Mouse (Mus musculus): Measurements from ENCODE around the gene Chrne. TPM values are rescaled to one million over a fixed set of nuclear protein-coding genes. Genes with fewer than 3 reads are reported as not detected.

Chrne gene
- polyA plus RNA-seq, 1 experiment from 2014 or later, result not detected

DNA sequence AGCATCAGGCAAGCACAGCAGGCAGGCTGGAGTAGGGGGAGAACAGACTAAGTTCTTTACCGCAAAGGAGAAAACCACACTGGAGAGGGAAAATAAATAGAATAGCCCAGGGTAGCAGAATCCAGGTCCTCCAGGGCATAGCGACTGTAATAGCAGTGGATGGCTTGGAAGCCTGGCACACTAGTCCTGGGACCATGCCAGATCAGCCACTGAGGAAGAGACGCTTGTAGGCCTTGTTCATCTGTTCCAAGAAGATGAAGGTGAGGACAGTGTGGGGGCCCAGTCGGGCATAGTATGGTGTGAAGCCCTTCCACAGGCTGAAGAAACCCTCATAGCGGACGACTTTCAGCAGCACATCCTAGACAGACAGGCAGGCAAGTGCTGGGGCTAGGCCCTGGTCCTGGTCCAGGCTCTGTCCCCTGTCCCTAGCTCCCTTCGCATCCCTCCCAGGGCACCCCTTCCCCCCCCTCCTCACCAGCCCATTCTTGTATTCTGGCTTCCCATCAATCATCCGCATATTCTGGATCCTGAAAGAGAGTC lies 25.6 kb upstream of the Chrne start:
- Histone ChIP-seq H3K9ac (replicated peaks; ENCODE audit: low read length) (no peak overlapping the region), H3K9me3 (replicated peaks; ENCODE audit: control insufficient read depth, low read length) (no peaks in the 10 kb centered on the region), H3K27me3 (ENCODE audit: control insufficient read depth, insufficient read depth, low read length) (no peaks in the 10 kb centered on the region), H3K27ac (replicated peaks; ENCODE audit: low read depth, low read length) (no peak overlapping the region), H3K4me2 (ENCODE audit: low read depth, low read length) (no peak overlapping the region), H3K4me3 (ENCODE audit: low read depth, low read length) (no peak overlapping the region), H3K36me3 (replicated peaks; ENCODE audit: control insufficient read depth, insufficient read depth, low read depth, low read length) (peaks cover 2% of the 10 kb centered on the region), H3K4me1 (ENCODE audit: control insufficient read depth, insufficient read depth, low read length) (peaks cover 2% of the 10 kb centered on the region; the same call in 1 of the 2 replicates)
- 96% methylated on average over 8 of the region's 8 CpGs for WGBS
- no peak for ATAC-seq (replicated peaks; ENCODE audit: insufficient number of reproducible peaks, low FRiP score, low TSS enrichment, low read depth)
- no peak for DNase-seq (ENCODE audit: low spot score)

DNA sequence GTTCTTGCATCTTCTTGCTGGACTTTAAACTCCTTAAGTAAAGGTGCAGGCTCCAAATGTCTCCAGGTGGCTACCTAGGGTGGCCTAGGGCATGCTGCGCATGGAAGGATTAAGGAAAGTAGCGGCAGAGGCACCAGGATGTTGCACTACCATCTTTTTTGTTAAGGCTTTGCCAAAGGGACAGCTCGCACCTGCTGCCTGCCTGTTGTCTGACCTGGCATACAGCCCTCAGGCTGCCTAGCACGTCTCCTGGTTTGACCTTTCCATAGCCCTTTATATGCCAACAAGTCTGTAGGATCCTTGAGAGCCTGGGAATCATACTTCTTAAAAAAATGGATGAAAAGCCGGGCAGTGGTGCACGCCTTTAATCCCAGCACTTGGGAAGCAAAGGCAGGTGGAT lies 24.0 kb upstream of the Chrne start:
- H3K4me2 ChIP-seq (ENCODE audit: low read depth, low read length), result no peak overlapping the region
- H3K4me1 ChIP-seq (ENCODE audit: control insufficient read depth, insufficient read depth, low read length), result peaks cover 2% of the 10 kb centered on the region; the same call in 1 of the 2 replicates
- H3K4me3 ChIP-seq (ENCODE audit: low read depth, low read length), result no peak overlapping the region
- H3K9me3 ChIP-seq (replicated peaks; ENCODE audit: control insufficient read depth, low read length), result no peaks in the 10 kb centered on the region
- no peaks in the 10 kb centered on the region for H3K27me3 ChIP-seq (ENCODE audit: control insufficient read depth, insufficient read depth, low read length)
- ATAC-seq (replicated peaks; ENCODE audit: insufficient number of reproducible peaks, low FRiP score, low TSS enrichment, low read depth) (no peak), DNase-seq (ENCODE audit: low spot score) (no peak)
- 95% methylated on average over 6 of the region's 6 CpGs for WGBS
- H3K36me3 ChIP-seq (replicated peaks; ENCODE audit: control insufficient read depth, insufficient read depth, low read depth, low read length), result no peaks in the 10 kb centered on the region; the same call in none of the 2 replicates
- H3K27ac ChIP-seq (replicated peaks; ENCODE audit: low read depth, low read length), result no peak overlapping the region
- no peak overlapping the region for H3K9ac ChIP-seq (replicated peaks; ENCODE audit: low read length)

DNA sequence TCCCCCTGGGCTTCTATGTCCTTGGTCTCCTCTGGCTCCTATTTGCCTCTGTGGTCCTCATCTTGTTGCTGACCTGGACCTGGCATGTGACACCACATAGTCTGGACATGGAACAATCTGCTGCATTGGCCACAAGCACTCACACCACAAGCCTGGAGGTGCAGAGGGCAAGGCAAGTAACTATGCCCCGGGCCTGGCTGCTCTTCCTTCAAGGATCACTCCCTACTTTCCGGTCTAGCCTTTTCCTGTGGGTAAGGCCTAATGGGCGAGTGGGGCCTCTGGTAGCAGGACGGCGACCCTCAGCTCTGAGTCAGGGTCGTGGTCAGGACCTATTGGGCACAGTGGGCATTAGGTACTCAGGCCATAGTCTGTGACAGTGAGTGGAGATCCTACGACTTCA lies 22.2 kb upstream of the Chrne start:
- 79% methylated on average over 7 of the region's 7 CpGs for WGBS
- Histone ChIP-seq H3K4me2 (ENCODE audit: low read depth, low read length) (no peak overlapping the region), H3K9ac (replicated peaks; ENCODE audit: low read length) (no peak overlapping the region), H3K27ac (replicated peaks; ENCODE audit: low read depth, low read length) (no peak overlapping the region), H3K27me3 (ENCODE audit: control insufficient read depth, insufficient read depth, low read length) (no peaks in the 10 kb centered on the region), H3K4me1 (ENCODE audit: control insufficient read depth, insufficient read depth, low read length) (no peaks in the 10 kb centered on the region; the same call in 1 of the 2 replicates), H3K4me3 (ENCODE audit: low read depth, low read length) (no peak overlapping the region), H3K9me3 (replicated peaks; ENCODE audit: control insufficient read depth, low read length) (no peaks in the 10 kb centered on the region), H3K36me3 (replicated peaks; ENCODE audit: control insufficient read depth, insufficient read depth, low read depth, low read length) (no peaks in the 10 kb centered on the region; the same call in none of the 2 replicates)
- DNase-seq (ENCODE audit: low spot score) (no peak), ATAC-seq (replicated peaks; ENCODE audit: insufficient number of reproducible peaks, low FRiP score, low TSS enrichment, low read depth) (no peak)

DNA sequence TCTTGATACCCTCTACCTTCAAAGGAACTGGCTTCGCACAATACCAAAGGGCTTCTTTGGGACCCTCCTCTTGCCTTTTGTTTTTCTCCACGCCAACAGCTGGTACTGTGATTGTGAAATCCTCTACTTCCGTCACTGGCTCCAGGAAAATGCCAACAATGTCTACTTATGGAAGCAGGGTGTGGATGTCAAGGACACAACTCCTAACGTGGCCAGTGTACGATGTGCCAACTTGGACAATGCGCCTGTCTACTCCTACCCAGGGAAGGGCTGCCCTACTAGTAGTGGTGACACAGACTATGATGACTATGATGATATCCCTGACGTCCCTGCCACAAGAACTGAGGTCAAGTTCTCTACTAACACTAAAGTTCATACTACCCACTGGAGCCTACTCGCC lies 21.0 kb upstream of the Chrne start:
- H3K27me3 ChIP-seq (ENCODE audit: control insufficient read depth, insufficient read depth, low read length), result no peaks in the 10 kb centered on the region
- no peaks in the 10 kb centered on the region for H3K9me3 ChIP-seq (replicated peaks; ENCODE audit: control insufficient read depth, low read length)
- ATAC-seq (replicated peaks; ENCODE audit: insufficient number of reproducible peaks, low FRiP score, low TSS enrichment, low read depth) (no peak), DNase-seq (ENCODE audit: low spot score) (no peak)
- H3K27ac ChIP-seq (replicated peaks; ENCODE audit: low read depth, low read length), result no peak overlapping the region
- no peaks in the 10 kb centered on the region; the same call in none of the 2 replicates for H3K36me3 ChIP-seq (replicated peaks; ENCODE audit: control insufficient read depth, insufficient read depth, low read depth, low read length)
- 87% methylated on average over 8 of the region's 8 CpGs for WGBS
- H3K4me2 ChIP-seq (ENCODE audit: low read depth, low read length), result no peak overlapping the region
- no peak overlapping the region for H3K9ac ChIP-seq (replicated peaks; ENCODE audit: low read length)
- H3K4me1 ChIP-seq (ENCODE audit: control insufficient read depth, insufficient read depth, low read length), result no peaks in the 10 kb centered on the region
- H3K4me3 ChIP-seq (ENCODE audit: low read depth, low read length), result no peak overlapping the region

DNA sequence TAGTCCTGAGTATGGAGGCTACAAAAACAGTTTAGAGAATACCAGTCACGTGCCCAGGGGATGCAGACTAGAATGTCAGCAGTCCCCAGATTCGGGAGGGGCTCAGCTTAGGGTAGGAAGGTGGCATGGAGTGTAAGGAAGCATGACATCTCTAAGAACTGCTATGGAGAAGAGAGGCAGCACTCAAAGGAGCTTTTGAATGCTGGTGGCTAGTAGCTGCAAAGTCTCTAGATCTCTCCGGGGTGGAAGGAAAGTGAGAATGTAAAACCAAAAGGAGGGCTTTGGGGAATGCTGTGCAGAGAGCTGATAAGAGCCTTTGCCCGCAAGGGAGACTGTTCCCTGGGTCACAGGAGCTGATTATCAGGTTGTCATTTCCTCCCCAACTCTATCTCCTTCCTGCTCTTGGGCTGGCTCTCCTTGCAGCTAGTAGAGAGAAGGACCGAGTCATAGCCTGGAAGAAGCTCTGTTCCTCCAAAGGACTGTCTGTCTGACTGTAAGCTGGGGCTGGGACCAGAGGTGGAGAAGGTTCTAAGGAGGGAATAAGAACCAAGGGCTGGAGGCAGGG lies 19.8 kb upstream of the Chrne start, which contains the start of gene Gp1ba:
Gp1ba (plus strand) TSS at position 409 of the 565 bp plus-strand sequence.
- Histone ChIP-seq H3K9me3 (replicated peaks; ENCODE audit: control insufficient read depth, low read length) (no peaks in the 10 kb centered on the region), H3K27me3 (ENCODE audit: control insufficient read depth, insufficient read depth, low read length) (no peaks in the 10 kb centered on the region), H3K36me3 (replicated peaks; ENCODE audit: control insufficient read depth, insufficient read depth, low read depth, low read length) (no peaks in the 10 kb centered on the region), H3K27ac (replicated peaks; ENCODE audit: low read depth, low read length) (no peak within 1 kb of the TSS), H3K4me3 (ENCODE audit: low read depth, low read length) (no peak within 1 kb of the TSS), H3K4me2 (ENCODE audit: low read depth, low read length) (no peak within 1 kb of the TSS), H3K4me1 (ENCODE audit: control insufficient read depth, insufficient read depth, low read length) (no peaks in the 10 kb centered on the region), H3K9ac (replicated peaks; ENCODE audit: low read length) (no peak within 1 kb of the TSS)
- WGBS, result 55% methylated on average over 5 of the region's 5 CpGs
- no peak for DNase-seq (ENCODE audit: low spot score)
- ATAC-seq (replicated peaks; ENCODE audit: insufficient number of reproducible peaks, low FRiP score, low TSS enrichment, low read depth), result no peak

DNA sequence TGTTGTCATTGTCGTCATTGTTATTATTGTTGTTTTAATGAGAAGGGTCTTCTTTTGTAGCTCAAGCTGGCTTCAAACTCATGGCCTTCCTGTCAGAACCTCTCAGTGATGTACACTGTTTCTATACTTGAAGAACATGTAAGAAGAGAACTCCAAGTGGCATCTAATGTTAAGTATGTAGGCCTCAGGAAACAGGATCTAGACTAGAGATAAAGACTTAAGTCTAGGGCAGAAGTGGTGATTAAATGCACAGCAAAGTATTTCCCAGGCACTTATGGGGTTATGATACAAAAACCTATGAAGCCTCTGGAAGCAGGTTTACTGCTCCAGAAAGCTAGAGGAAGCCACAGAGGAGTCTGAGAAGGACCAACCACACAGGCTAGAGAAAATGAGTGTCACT lies 19.3 kb upstream of the Chrne start:
- Histone ChIP-seq H3K9me3 (replicated peaks; ENCODE audit: control insufficient read depth, low read length) (no peaks in the 10 kb centered on the region), H3K4me1 (ENCODE audit: control insufficient read depth, insufficient read depth, low read length) (no peaks in the 10 kb centered on the region), H3K27ac (replicated peaks; ENCODE audit: low read depth, low read length) (no peak overlapping the region), H3K4me3 (ENCODE audit: low read depth, low read length) (no peak overlapping the region), H3K36me3 (replicated peaks; ENCODE audit: control insufficient read depth, insufficient read depth, low read depth, low read length) (no peaks in the 10 kb centered on the region), H3K4me2 (ENCODE audit: low read depth, low read length) (no peak overlapping the region), H3K9ac (replicated peaks; ENCODE audit: low read length) (no peak overlapping the region), H3K27me3 (ENCODE audit: control insufficient read depth, insufficient read depth, low read length) (no peaks in the 10 kb centered on the region)
- 88% methylated on average over 1 of the region's 1 CpGs for WGBS
- DNase-seq (ENCODE audit: low spot score) (no peak), ATAC-seq (replicated peaks; ENCODE audit: insufficient number of reproducible peaks, low FRiP score, low TSS enrichment, low read depth) (no peak)

DNA sequence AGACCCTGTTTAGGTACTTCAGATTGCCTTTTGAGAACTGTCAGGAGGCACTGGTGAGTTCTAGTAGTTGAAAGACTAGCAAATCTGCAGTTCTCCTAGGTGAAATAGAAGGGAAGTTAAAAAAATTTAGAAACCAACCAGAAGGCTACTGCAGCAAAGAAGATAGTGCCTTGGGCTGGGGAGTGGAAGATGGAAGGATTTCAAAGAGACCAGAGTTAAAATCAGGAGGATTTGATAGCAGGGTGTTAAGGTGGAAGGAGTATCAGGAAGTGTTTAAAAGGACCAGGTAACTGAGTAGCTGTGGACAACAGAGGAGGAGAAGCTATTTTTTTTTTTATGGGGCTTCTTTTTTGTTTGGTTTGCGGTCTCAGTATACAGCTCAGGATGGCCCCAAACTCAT lies 18.7 kb upstream of the Chrne start:
- WGBS, result 100% methylated on average over 1 of the region's 1 CpGs
- Histone ChIP-seq H3K36me3 (replicated peaks; ENCODE audit: control insufficient read depth, insufficient read depth, low read depth, low read length) (no peaks in the 10 kb centered on the region), H3K4me2 (ENCODE audit: low read depth, low read length) (no peak overlapping the region), H3K4me3 (ENCODE audit: low read depth, low read length) (no peak overlapping the region), H3K9me3 (replicated peaks; ENCODE audit: control insufficient read depth, low read length) (no peaks in the 10 kb centered on the region), H3K9ac (replicated peaks; ENCODE audit: low read length) (no peak overlapping the region), H3K27ac (replicated peaks; ENCODE audit: low read depth, low read length) (no peak overlapping the region), H3K4me1 (ENCODE audit: control insufficient read depth, insufficient read depth, low read length) (no peaks in the 10 kb centered on the region), H3K27me3 (ENCODE audit: control insufficient read depth, insufficient read depth, low read length) (no peaks in the 10 kb centered on the region)
- ATAC-seq (replicated peaks; ENCODE audit: insufficient number of reproducible peaks, low FRiP score, low TSS enrichment, low read depth), result no peak
- DNase-seq (ENCODE audit: low spot score), result no peak

DNA sequence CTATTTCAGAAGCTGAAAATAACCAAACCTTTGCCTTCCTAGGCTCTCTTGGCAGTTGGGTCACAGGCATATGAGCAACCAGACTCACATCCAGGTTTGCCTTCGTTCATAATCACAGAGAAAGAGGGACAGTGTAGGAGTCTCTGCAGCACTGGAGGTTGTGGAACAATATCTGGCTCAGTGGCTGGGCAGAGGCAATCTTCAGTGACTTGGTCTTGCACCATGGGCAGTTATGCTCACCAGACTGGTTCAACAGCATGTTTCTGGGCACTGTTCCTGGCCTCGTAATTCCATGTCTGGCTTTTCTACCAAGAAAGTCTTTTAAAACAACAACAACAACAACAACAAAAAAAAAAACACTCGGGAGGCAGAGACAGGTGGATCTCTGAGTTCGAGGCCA lies 16.6 kb upstream of the Chrne start:
- H3K36me3 ChIP-seq (replicated peaks; ENCODE audit: control insufficient read depth, insufficient read depth, low read depth, low read length), result no peaks in the 10 kb centered on the region
- no peak overlapping the region for H3K9ac ChIP-seq (replicated peaks; ENCODE audit: low read length)
- 81% methylated on average over 4 of the region's 4 CpGs for WGBS
- DNase-seq (ENCODE audit: low spot score) (no peak), ATAC-seq (replicated peaks; ENCODE audit: insufficient number of reproducible peaks, low FRiP score, low TSS enrichment, low read depth) (no peak)
- no peak overlapping the region for H3K4me3 ChIP-seq (ENCODE audit: low read depth, low read length)
- H3K4me2 ChIP-seq (ENCODE audit: low read depth, low read length), result no peak overlapping the region
- H3K4me1 ChIP-seq (ENCODE audit: control insufficient read depth, insufficient read depth, low read length), result no peaks in the 10 kb centered on the region
- H3K9me3 ChIP-seq (replicated peaks; ENCODE audit: control insufficient read depth, low read length), result no peaks in the 10 kb centered on the region
- no peaks in the 10 kb centered on the region for H3K27me3 ChIP-seq (ENCODE audit: control insufficient read depth, insufficient read depth, low read length)
- H3K27ac ChIP-seq (replicated peaks; ENCODE audit: low read depth, low read length), result no peak overlapping the region

Measured in embryonic facial prominence, embryonic 11.5 days (tissue).